Mouse (Mus musculus) gastrocnemius, adult 18-20 months (tissue): Measurements from ENCODE around the gene Psme1. TPM values are rescaled to one million over a fixed set of nuclear protein-coding genes. Genes with fewer than 3 reads are reported as not detected.

Experiments used
- DNase-seq: peaks from one replicate; pipeline ENCODE4 v3.0.0; 2021; ENCODE audit warnings: low spot score
- total RNA-seq, 2 experiments: library from RNA; stranded (reverse); gene quantifications; 2 replicates each; pipeline ENCODE4 v1.2.3; 2021

Gene Psme1
- total RNA-seq, 2 experiments from 2014 or later, result 65.1 to 72.7 TPM

- no peak for DNase-seq
Observed at GRCm38 (mm10) chr14:55570588-55570987, 7.3 kb upstream of the Psme1 start.

DNA sequence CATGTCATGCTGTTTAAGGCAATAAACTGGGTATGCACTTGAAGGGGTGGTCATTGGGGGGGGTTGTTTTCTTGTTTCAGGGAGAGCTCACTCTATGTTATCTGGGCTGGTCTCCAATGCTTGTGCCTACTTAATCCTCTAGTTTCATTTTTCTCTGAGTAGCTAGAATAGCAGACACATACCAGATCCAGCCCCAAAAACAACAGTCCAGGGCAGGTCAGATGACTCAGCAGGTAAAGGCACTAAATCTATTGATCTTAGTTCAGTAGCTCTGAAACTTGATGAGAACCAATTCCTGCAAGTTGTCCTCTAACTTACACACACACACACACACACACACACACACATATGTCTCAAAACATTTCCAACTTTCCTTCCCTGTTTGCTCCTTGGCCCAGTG, 6.2 kb upstream of the Psme1 start:
- DNase-seq, result no peak

DNA sequence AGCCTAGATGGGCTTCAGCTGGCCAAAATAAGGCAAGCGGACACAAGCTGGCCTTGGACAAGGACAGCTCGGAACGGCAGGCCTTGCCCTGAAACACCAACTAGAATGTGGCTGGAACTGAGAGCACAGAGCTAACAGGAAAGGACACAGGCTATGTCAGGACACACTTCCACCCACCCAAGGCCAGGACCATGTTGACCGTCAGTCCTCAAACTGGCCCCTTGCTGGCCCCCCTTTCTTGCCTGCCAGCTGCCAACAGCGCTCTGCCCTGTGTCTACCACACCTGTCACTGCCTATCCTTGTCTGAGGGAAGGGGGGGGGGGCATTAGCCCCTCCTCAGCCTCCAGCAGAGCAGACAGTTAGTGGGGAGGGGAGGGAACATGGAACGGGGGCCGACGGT, 2.6 kb upstream of the Psme1 start, which contains the start of gene Fitm1:
Gene Fitm1 (plus strand): TSS at position 316 of the 400 bp plus-strand sequence.
- peak; percentile 75 for DNase-seq

DNA sequence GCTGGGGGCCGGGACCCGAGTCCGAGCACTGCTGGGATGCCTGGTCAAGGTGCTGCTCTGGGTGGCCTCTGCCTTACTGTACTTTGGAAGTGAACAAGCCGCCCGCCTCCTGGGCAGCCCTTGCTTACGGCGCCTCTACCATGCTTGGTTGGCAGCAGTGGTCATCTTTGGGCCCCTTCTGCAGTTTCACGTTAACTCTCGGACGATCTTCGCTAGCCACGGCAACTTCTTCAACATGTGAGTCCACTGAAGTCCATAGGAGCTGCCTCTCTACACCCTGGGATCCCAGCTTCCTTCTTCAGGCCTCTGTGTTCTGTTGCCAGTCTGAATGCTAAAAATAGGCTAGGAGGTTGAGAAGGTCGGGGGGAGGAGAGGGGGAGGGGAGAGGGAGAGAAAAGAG, 2.2 kb upstream of the Psme1 start:
- peak; percentile 50 for DNase-seq

GRCm38 (mm10) chr14:55576376-55576775, 1.5 kb upstream of the Psme1 start:
- DNase-seq, result peak; percentile 35

- DNase-seq, result peak; percentile 68
Observed at GRCm38 (mm10) chr14:55578668-55579269, 846 bp downstream of the Psme1 start.

- no peak for DNase-seq
Observed at GRCm38 (mm10) chr14:55579511-55580496, 1.9 kb downstream of the Psme1 start.

GRCm38 (mm10) chr14:55580731-55581130, 2.8 kb downstream of the Psme1 start:
- no peak for DNase-seq

DNA sequence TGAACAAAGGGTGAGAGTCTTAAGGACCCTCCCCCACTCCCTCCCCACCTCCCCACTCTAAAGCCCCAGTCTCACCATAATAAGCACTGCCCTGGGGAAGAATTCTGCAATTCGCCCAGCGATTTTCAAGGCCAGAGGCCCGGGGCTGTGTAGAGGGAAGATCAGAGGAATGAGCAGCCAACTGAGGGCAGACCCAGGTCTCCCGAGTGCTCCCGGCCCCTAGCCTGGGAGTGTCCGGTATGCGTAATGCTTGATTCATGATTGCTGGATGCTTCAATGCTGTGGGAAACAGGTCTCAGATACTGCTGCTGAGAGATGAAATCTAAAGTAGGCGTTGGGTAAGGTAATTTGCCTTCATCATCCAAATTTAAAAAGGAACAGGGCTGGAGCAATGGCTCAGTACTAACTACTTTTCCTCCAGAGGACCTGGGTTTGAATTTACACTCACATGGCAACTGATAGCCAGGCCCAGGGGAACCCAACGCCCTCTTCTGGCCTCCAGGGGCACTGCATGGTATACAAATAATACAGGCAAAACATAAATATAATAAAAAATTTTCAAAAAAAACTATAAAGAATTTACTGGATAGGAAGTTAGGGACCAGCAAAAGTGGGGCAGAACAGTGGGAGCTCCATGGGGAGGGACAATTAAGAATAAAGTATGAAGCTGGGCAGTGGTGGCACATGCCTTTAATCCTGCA, 4.2 kb downstream of the Psme1 start:
- no peak for DNase-seq

DNA sequence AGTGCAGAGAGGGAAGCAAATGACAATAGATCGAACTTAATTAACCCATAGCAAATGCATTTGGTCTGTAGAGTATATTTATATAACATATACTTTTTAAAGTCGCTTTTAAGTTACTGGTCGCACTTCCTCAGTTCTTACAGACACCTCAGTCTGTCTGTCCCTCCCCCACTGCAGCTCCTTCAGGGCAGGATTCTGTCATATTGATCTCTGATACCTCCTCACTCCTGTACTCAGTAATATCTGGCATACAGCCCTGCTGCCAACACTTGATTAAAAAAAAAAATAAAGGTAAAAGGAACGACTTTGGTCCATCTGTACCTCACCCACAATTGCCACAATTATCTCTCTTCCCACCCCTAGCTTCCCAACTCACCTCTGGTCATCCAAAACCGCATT, 6.4 kb downstream of the Psme1 start:
- DNase-seq, result no peak

- peak; percentile 87 for DNase-seq
Observed at GRCm38 (mm10) chr14:55584702-55585565, 7.0 kb downstream of the Psme1 start, which contains the start of gene Emc9. TSS of gene Emc9 (minus strand) at chr14:55585302.

DNA sequence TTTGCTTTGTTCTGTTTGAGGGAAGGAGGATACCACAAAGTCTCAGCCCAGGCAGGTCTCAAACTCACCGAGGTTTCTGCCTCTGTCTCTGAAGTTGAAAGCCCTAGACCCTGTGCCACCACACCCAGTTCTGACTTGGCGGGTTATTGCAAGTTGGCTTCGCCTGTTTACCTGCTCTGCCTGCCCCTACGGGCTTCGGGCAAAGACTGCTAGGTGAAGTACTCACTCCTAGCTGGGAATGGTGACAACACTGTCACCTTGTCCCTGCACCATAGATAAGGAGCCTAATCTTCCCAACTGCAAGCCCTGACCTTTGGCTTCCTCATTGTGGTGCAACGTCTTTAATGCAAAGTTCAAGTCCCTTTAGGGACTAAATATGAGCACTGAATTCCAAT, 7.6 kb downstream of the Psme1 start:
- no peak for DNase-seq

GRCm38 (mm10) chr14:55586149-55586548, 8.2 kb downstream of the Psme1 start:
- DNase-seq, result no peak

GRCm38 (mm10) chr14:55589271-55589670, 11.3 kb downstream of the Psme1 start:
- no peak for DNase-seq

GRCm38 (mm10) chr14:55589771-55590448, 12.0 kb downstream of the Psme1 start:
- DNase-seq, result no peak

DNA sequence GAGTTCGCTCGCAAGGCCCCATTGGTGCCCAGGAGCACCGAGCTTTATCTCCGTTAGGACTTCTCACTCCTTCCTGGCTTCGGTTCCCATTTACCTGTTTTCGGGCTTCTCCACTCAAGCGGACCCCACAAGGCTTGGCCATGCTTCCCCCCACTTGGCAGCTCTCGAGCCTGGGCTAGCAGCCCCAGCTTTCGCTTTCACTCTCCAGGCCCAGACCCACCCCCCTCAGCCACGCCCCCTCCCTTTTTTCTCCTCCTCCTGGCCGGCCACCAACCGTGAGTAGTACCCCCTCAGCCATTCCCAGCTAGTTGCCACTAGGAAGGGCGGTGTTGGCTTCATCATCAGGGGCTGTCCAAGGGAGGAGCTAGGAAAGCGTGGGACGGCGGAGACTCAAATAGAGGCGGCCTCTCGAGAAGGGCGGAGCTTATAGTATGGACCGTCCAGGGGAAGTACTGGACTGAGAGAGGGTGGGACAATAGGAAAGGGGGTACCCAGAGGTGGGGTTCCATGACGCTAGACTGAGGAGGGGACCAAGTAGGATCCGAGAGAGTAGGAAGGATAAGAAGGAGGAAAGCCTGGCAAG, 12.9 kb downstream of the Psme1 start, which contains the start of gene Psme2:
Gene Psme2 (minus strand): TSS at position 366 of the 583 bp plus-strand sequence.
- DNase-seq, result peak; percentile 97

GRCm38 (mm10) chr14:55591331-55591891, 13.5 kb downstream of the Psme1 start, which contains the start of gene Rnf31:
TSS of gene Rnf31 (plus strand) at chr14:55591708.
- peak; percentile 96 for DNase-seq

GRCm38 (mm10) chr14:55592226-55592625, 14.3 kb downstream of the Psme1 start:
- DNase-seq, result no peak

GRCm38 (mm10) chr14:55596036-55596690, 18.2 kb downstream of the Psme1 start:
- DNase-seq, result no peak
